Mouse (Mus musculus) erythroid progenitor cell, adult 5-6 weeks (primary cell): ENCODE results near the gene Ddit4. TPM values are rescaled to one million over a fixed set of nuclear protein-coding genes. Genes with fewer than 3 reads are reported as not detected.
A peak's percentile ranks its signal among the peaks of the same experiment; 100 is the strongest.

ENCODE experiments used
- ATAC-seq: replicated peaks from 2 replicates; pipeline ENCODE4 v1.8.0; 2016; ENCODE audit warnings: moderate number of reproducible peaks, mild to moderate bottlenecking, moderate TSS enrichment, inconsistent platforms; ENCODE audit not compliant: poor library complexity, low FRiP score, severe bottlenecking
- total RNA-seq, 2 experiments: library from RNA; stranded (forward) in 1 of 2; stranded (reverse) in 1 of 2; fragments of 150-400 nt in 1 of 2; fragments of 186-747, 209-891 nt in 1 of 2; gene quantifications; 2 replicates each; pipeline versions ENCODE4 v1.2.3 to v1.2.4; 2015 to 2017; ENCODE audit warnings: low replicate concordance in 2 of 2

The Ddit4 gene
- total RNA-seq, 2 experiments from 2014 or later: 3.8 TPM; not detected in 1

DNA sequence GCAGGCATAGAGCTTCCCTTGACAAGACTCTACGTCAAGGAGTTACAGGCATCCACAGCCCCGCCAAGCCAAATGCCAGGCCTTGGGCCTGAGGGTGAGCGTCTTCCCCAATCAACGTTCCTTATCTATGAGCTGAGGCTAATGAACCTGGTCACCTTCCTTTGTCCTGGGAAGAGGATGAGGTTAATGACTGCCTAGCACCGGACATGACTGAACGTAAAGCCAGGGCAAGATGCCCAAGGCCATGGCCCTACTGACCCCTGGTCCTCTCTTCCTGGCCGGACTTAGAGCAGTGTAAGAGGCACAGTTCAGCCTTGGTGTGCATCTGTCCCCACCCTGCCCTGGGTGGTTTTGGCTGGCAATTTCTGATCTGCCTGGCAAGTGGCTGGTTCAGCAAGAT, 22.4 kb downstream of the Ddit4 start:
- no peak for ATAC-seq

- ATAC-seq: no peak
Observed at GRCm38 (mm10) chr10:59924305-59924704, 27.3 kb downstream of the Ddit4 start.

DNA sequence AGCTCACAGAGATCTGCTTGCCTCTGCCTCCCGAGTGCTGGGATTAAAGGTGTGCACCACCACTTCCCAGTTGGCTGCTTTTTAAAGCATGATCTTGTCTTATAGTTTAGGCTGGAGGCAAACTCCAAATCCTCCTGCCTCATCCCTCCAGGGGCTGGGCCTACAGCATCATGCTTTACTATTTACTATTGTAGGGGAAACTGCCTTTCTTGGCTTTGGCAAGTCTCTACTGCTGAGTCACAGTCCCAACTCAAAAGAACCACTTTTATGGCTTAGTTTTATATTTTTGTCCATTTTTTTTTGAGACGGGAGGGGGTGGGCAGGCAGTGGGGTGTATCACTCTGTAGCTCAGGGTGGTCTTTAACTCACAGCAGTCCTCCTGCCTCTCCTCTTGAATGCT, 28.1 kb downstream of the Ddit4 start:
- no peak for ATAC-seq

- peak; percentile 89 for ATAC-seq
Observed at GRCm38 (mm10) chr10:59920810-59921681, 30.6 kb downstream of the Ddit4 start.

DNA sequence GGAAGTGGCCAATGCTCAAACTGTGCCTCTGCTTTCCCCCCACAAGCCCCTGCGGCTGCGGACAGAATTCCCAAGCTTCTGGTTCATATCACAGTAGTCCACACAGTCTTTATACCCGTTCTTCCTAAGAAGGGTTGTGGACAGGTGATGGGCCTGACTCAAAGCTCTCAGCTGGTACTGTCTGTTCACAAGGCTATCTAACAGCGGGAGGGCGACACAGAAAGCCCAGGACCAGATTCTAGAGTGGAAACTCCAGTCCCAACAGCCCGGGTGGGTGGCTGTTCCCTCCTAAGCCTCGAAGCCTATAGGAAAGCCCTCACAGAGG, 31.2 kb downstream of the Ddit4 start:
- peak; percentile 35 for ATAC-seq

DNA sequence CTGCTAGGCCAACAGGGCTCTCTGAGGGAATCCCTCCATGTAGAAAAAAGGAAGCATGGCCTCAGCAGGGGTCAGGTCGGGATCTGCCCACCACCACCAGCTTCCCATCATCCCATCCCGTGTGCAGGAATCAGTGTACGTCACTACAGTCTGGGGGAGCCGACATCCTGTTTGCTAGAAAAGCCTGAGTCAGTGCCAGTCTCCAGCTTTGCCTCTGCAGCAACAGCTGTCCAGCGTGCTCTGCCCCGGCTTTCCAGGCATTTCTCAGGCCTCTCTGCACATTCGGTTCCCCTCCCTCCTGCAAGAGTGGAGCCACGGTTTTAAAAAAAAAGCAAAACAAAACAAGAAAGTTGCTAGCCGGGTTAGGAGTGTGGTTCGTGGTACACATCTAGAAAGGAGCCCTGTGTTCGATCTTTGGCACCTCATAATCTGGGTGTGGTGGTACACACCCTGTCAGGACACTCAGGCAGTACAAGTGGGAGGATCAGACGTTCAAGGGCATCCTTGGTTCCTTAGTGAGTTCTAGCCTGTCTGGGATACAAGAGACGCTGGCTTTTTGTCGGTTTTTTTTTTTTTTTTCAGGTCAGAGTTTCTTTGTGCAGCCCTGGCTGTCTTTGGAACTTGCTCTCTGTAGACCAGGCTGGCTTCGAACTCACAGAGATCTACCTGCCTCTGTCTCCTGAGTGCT, 32.0 kb downstream of the Ddit4 start:
- peak; percentile 32; the same call in 1 of the 2 replicates for ATAC-seq

- no peak for ATAC-seq
Observed at GRCm38 (mm10) chr10:59918111-59918510, 33.5 kb downstream of the Ddit4 start.

DNA sequence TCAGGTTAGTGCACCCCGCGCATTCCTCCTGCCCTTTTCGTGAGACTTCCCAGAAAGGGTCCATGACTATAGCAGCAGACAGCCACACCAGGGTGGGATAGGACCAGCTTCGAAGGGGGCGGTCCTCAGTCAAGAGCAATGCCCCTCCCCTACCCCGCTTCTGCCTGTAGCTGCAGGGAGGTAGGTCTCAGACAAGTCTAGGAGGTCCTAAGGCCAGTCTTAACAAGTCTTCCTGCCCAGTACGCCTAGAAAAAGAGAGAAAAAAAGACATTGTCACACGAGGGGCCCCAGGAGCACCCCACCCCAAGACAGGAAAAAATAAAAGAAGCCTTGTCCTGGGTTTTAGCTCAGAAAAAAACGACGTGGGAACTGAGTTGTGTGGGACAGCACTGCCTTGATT, 35.0 kb downstream of the Ddit4 start:
- ATAC-seq: no peak

DNA sequence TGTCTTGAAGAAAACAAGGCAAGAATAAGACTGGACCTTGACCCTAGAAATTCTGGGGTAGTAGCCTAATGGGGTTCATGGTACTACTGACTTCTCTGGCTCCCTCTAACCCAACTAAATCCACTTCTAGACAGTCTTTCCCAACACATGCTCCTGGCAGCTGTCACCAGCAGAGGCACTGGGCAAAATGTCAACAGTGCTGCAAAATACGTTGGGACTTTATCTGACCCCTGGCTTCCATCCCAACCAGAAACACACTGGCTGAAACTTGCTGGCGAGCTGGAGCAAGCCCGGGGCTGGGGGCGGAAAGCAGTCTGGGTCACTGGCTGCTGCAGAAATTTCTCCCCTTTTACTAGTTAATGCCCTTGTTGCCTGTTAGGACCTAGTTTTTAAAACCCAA, 35.5 kb downstream of the Ddit4 start:
- ATAC-seq: no peak

DNA sequence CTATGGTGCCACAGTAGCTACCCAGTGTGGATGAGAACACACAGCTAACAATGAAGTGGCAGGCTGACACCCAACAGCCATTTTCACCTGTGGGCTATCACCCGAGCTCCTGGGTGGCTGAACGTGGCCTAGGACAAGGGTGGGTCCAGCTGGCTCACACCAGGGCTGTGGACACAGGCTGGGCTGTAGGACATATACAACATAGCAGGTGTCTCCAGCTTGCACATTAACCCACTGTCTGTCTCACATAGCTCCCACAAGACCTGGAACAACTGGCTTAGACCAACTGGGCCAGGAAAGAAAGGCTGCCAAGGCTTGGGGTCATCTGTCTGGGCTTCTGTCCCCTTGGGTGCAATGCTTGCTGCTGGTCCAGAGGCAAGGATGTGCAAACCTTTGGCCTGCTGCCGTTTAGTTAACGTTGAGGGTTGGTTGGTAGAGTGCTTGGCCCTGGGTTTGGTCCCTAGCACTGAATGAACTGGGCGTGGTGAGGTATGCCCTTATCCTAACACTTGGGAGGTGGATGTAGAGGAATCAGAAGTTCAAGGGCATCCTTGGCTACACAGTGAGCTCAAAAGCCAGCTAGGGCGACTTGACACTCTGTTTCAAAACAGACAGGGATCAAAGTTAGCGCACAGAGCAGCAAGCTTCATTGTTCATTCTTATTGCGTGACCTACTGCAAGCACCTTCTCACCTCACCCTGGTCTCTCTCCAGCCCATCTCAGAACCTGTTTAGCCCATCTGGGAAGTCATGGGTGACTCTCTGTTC, 36.3 kb downstream of the Ddit4 start:
- ATAC-seq: no peak

DNA sequence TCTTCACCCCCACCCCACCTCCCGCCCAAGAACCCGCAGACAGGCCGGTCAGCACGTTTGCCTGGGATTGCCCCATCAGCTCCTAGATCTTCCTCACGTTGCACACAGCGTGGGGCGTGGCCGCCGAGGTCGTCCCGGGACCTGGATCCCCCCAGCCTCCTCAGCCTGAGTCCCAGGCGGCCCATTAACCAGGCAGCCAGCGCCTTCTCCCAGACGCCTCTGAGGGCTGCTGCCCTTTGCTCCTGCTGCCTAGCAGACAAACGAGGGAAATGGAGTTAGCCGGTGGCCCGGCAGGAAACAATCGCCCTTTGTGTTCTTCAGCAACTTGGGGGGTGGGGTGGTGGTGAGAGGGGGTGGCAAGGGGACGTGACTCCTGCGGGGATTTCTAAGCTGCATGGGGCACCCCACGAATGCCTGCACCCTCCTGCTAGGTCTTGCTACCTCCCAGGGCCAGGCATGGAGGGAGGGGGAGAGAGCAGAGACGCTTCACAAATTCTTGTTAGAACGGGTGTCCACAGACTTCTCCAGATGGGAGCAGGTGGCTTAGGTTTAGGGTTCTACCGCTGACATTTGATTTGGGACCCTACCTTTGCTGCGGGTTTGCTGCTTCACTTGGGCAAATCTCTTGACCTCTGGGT, 40.0 kb downstream of the Ddit4 start:
- ATAC-seq: no peak

GRCm38 (mm10) chr10:59911091-59911490, 40.5 kb downstream of the Ddit4 start:
- no peak for ATAC-seq

- no peak for ATAC-seq
Observed at GRCm38 (mm10) chr10:59909357-59909847, 42.2 kb downstream of the Ddit4 start.

GRCm38 (mm10) chr10:59908776-59909315, 42.8 kb downstream of the Ddit4 start:
- no peak for ATAC-seq

DNA sequence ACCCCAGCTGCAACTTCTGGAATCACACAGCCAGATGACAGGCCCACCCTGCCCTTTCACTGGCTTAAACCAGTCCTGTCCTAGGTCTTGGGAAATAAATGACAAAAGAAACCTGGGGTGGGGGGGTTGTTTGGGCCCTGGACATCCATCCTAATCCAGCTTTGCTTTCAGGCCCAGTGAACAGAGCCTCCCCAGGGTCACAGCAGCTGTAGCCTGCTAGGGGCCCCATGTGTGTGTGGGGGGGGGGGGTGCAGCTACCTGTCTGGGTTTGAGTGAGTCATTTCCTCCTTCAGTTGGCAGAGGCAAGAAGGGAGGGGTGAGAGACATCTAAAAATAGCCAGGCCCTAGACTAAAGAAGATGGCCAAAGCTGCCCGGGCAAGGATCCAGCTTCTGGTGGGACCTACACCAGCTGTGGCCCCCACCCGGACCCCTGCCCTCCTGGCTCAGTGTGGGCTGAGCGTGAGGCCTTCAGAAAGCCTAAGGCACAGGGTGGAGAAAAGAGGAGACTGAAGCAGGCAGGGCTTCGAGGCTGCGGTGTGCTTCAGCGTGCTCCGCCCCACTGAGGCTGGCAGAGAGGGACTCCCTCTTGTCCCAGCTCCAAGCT, 43.8 kb downstream of the Ddit4 start:
- ATAC-seq: 0 out of 2 replicates have a peak, but pooled peaks have one; percentile 48

GRCm38 (mm10) chr10:59907080-59907609, 44.5 kb downstream of the Ddit4 start:
- no peak for ATAC-seq

DNA sequence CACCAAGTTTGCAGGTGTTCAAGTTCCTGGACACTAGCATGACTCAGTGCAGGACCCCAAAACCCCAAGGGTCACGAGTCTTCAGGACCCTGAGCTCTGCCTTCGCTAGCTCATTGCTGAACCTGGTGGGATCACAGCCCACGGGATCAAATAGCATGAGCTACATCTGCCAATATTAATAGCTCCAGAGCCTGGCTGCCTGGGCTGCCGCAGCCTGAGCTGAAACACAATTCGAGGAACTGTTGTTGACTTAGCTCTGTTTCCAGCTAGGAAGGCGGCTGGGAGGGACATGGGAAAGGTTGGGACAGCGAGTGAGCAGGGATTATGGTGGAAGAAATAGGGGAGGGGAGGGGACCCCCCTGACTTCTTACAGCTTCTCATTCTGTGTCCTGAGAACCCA, 48.5 kb downstream of the Ddit4 start:
- ATAC-seq: no peak

GRCm38 (mm10) chr10:59902606-59902990, 49.0 kb downstream of the Ddit4 start:
- no peak for ATAC-seq

DNA sequence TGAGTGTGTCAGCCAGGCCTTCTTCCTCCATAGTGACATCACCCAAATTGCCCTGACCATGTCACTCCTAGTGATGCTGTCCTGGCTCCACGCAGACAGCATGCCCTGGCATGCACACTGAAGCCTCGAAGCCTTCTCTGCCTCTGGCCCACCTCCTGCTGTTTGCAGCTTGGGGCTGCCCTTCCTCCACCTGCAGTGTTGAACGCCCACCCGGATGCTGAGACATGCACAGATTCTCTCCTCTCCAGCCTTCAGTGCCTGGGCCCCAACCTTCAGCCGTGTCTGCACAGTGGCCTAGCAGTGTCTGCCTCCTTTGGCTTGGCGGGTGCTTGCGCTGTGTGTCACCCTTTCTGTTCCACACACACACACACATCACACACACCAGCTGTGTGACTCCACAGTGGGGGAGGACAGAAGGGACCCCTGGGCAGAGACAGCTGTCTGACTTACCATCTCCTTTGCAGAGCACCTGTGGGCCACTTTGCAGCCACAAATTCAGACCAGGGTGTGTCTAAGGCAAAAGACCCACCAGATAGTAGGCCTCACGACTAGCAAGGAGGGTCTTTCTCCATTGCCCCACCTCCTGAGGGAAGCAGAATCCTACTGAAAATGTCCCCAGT, 49.5 kb downstream of the Ddit4 start:
- ATAC-seq: no peak
